In genomic region chr2:77817357-77817894, GRCm38 (mm10) we compare ENCODE assay signal across 10 mouse cellular contexts. TPM values are rescaled to one million over a fixed set of nuclear protein-coding genes. Genes with fewer than 3 reads are reported as not detected.
A peak's percentile ranks its signal among the peaks of the same experiment; 100 is the strongest.
DNase-seq lines count a peak whose midpoint lies in the region; ATAC-seq lines count a peak whose summit lies in the region.
"Had no signal": no experiment of that assay in that cellular context is flagged by ENCODE, and none has a peak within 500 bp of the region (broad histone marks: within the 10 kb centered on the region; RNA-seq: fewer than 3 reads in every experiment).

No protein-coding gene starts in this region.

- ATAC-seq in heart, embryonic 11.5 days (replicated peaks; ENCODE audit: insufficient number of reproducible peaks, low FRiP score, low TSS enrichment) = no peak
- no peak for ATAC-seq in hindbrain, embryonic 12.5 days (ENCODE audit: low FRiP score)
- ATAC-seq in midbrain, embryonic 11.5 days (ENCODE audit: low FRiP score) = no peak

- peaks cover 17% of the 10 kb centered on the region for H3K27me3 ChIP-seq in heart, embryonic 11.5 days (ENCODE audit: control insufficient read depth, insufficient read depth, low read length)
- H3K27me3 ChIP-seq in embryonic facial prominence, embryonic 10.5 days (replicated peaks; ENCODE audit: low read depth, poor library complexity, severe bottlenecking) = peaks cover 68% of the 10 kb centered on the region
- H3K27me3 ChIP-seq in hindbrain, embryonic 12.5 days = peaks cover 31% of the 10 kb centered on the region
- H3K27me3 ChIP-seq in midbrain, embryonic 11.5 days (ENCODE audit: control insufficient read depth, insufficient read depth, low read length) = peaks cover 24% of the 10 kb centered on the region

- intact Hi-C loops in heart, postnatal 14 days (cut with DNase I) = no loop called here

- peak overlapping the region; percentile 90 for H3K4me2 ChIP-seq in heart, embryonic 11.5 days
- H3K4me2 ChIP-seq in hindbrain, embryonic 12.5 days (replicated peaks) = peak overlapping the region; percentile 99
- peak overlapping the region; percentile 99 for H3K4me2 ChIP-seq in midbrain, embryonic 11.5 days

- 33% methylated on average over 12 of the region's 12 CpGs for WGBS in heart, embryonic 11.5 days (ENCODE audit: insufficient replicate concordance)
- 38% methylated on average over 12 of the region's 12 CpGs for WGBS in embryonic facial prominence, embryonic 10.5 days
- 39% methylated on average over 12 of the region's 12 CpGs for WGBS in hindbrain, embryonic 12.5 days
- WGBS in midbrain, embryonic 11.5 days = 39% methylated on average over 12 of the region's 12 CpGs

- DNase-seq in heart, postnatal 14 days = no peak
- DNase-seq in embryonic facial prominence, embryonic 10.5 days (ENCODE audit: low spot score) = no peak
- peak; percentile 92 for DNase-seq in midbrain, embryonic 11.5 days (ENCODE audit: low spot score, missing footprints)
- DNase-seq in adrenal gland, postnatal 10 days = no peak
- DNase-seq in urinary bladder, adult 2 months (ENCODE audit: low spot score) = no peak
- no peak for DNase-seq in adrenal gland, adult 18-20 months (ENCODE audit: low spot score in 2 of 2)
- DNase-seq: lung, adult 18-20 months had no signal

- H3K4me3 ChIP-seq in heart, embryonic 11.5 days (ENCODE audit: low read depth, low read length) = peak overlapping the region; percentile 71
- H3K4me3 ChIP-seq in embryonic facial prominence, embryonic 10.5 days = peak overlapping the region; percentile 67
- H3K4me3 ChIP-seq in hindbrain, embryonic 12.5 days = peak overlapping the region; percentile 74
- peak overlapping the region; percentile 58 for H3K4me3 ChIP-seq in midbrain, embryonic 11.5 days (ENCODE audit: low read depth, low read length)

- H3K4me1 ChIP-seq in heart, embryonic 11.5 days (ENCODE audit: control insufficient read depth, insufficient read depth, low read length) = peaks cover 2% of the 10 kb centered on the region; the same call in 1 of the 2 replicates
- H3K4me1 ChIP-seq in embryonic facial prominence, embryonic 10.5 days = peaks cover 16% of the 10 kb centered on the region
- H3K4me1 ChIP-seq in hindbrain, embryonic 12.5 days = peaks cover 8% of the 10 kb centered on the region
- peaks cover 5% of the 10 kb centered on the region; the same call in 1 of the 2 replicates for H3K4me1 ChIP-seq in midbrain, embryonic 11.5 days (ENCODE audit: control insufficient read depth, insufficient read depth, low read length)

- H3K9me3 ChIP-seq in heart, embryonic 11.5 days (replicated peaks; ENCODE audit: control insufficient read depth, low read length) = no peaks in the 10 kb centered on the region
- no peaks in the 10 kb centered on the region for H3K9me3 ChIP-seq in embryonic facial prominence, embryonic 10.5 days
- H3K9me3 ChIP-seq in hindbrain, embryonic 12.5 days (replicated peaks) = no peaks in the 10 kb centered on the region
- H3K9me3 ChIP-seq in midbrain, embryonic 11.5 days (ENCODE audit: control insufficient read depth, low read length) = no peaks in the 10 kb centered on the region

- H3K9ac ChIP-seq in heart, embryonic 11.5 days (ENCODE audit: low read depth, low read length) = no peak overlapping the region; the same call in 1 of the 2 replicates
- H3K9ac ChIP-seq in hindbrain, embryonic 12.5 days = no peak overlapping the region
- H3K9ac ChIP-seq in midbrain, embryonic 11.5 days (ENCODE audit: low read length) = peak overlapping the region; percentile 1; the same call in 1 of the 2 replicates

- H3K27ac ChIP-seq in heart, embryonic 11.5 days (ENCODE audit: low read depth, low read length) = no peak overlapping the region
- H3K27ac ChIP-seq in embryonic facial prominence, embryonic 10.5 days (replicated peaks) = no peak overlapping the region
- H3K27ac ChIP-seq in hindbrain, embryonic 12.5 days = no peak overlapping the region
- H3K27ac ChIP-seq in midbrain, embryonic 11.5 days (ENCODE audit: low read depth, low read length) = no peak overlapping the region

- H3K36me3 ChIP-seq in heart, embryonic 11.5 days (ENCODE audit: control insufficient read depth, insufficient read depth, low read length) = no peaks in the 10 kb centered on the region
- no peaks in the 10 kb centered on the region for H3K36me3 ChIP-seq in embryonic facial prominence, embryonic 10.5 days (replicated peaks)
- no peaks in the 10 kb centered on the region for H3K36me3 ChIP-seq in hindbrain, embryonic 12.5 days
- no peaks in the 10 kb centered on the region for H3K36me3 ChIP-seq in midbrain, embryonic 11.5 days (ENCODE audit: control insufficient read depth, insufficient read depth, low read length)

RNA-seq across cellular contexts. Expression of gene Zfp385b, which starts 2.0 kb away (rescaled TPM):
- 3.2 and 3.8 TPM in 2 replicates for polyA plus RNA-seq in heart, embryonic 11.5 days (2014; fragmentation: Nextera tagmentation; extraction: Ambion mirVana)
- 1 to 10 TPM; 5.3 to 7.5 TPM for total RNA-seq in heart, postnatal 14 days (2021)
- 0.85 and 0.97 TPM in 2 replicates for polyA plus RNA-seq in embryonic facial prominence, embryonic 10.5 days (2016; fragmentation: Nextera tagmentation; extraction: Ambion mirVana)
- 3.8 and 4.8 TPM in 2 replicates for polyA plus RNA-seq in hindbrain, embryonic 12.5 days (2016; fragmentation: Nextera tagmentation; extraction: Ambion mirVana)
- 1.7 and 2.3 TPM in 2 replicates for polyA plus RNA-seq in midbrain, embryonic 11.5 days (2014; fragmentation: Nextera tagmentation; extraction: Ambion mirVana)
- 1 to 10 TPM; 2.4 to 2.9 TPM for total RNA-seq in adrenal gland, postnatal 10 days (2021)
- 2.0 and 3.7 TPM in 2 replicates for polyA plus RNA-seq in urinary bladder, adult 2 months (2012; rRNA removed)
- total RNA-seq in adrenal gland, adult 18-20 months (2021) = under 1 TPM in 1 of 2 experiments, not detected in 1; 0.83 TPM
- total RNA-seq: common myeloid progenitor, adult 5-6 weeks had no signal
